Comparison of ENCODE assay signal across 16 mouse cellular contexts in the genomic region with DNA sequence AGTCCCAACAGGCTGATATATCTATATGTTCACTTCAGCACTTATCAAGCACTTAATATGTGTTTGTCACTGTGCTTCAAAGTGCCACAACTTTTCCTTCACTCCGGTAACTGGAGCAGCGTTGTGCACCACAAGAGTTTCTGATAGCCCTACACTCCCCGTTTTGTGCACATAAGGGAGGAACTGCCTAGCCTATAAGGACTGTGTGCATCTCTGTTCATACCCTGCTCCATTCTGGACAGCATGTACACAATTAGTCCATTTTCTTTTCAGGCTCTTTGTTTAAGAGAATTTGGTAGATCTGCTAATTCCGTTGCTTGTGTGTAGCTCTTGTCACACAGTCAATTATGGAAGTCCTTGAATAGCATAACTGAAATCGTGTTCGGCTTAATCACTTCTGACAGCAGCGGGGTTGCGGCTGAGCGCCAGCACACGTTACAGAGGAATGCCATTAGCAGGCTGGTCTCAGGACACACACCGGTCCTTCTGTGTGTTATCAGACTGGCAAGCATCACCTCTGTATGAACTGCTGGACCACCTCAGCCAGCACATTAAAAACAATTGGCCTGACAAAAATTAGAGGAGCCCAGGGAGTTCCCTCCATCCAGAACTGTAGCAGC.
DNase-seq lines count a peak whose midpoint lies in the region; ATAC-seq and TF ChIP-seq lines count a peak whose summit lies in the region.
"Had no signal": no experiment of that assay in that cellular context is flagged by ENCODE, and none has a peak within 500 bp of the region (broad histone marks: within the 10 kb centered on the region; RNA-seq: fewer than 3 reads in every experiment).

No protein-coding gene starts in this region.

- no peak for DNase-seq in heart, adult 8-10 months (ENCODE audit: low spot score)
- peak; percentile 81 for DNase-seq in brain, embryonic 14.5 days (ENCODE audit: low read depth)
- peak; percentile 21 for DNase-seq in embryonic facial prominence, embryonic 11.5 days (ENCODE audit: low spot score)
- peak; percentile 45 for DNase-seq in hindbrain, postnatal 0 days (ENCODE audit: low spot score)
- DNase-seq in kidney, postnatal 25 days = no peak
- DNase-seq in urinary bladder, postnatal 36 days (ENCODE audit: low spot score in 2 of 2) = no peak
- DNase-seq: cerebellum, postnatal 36 days; layer of hippocampus, adult 9-11 months; liver, postnatal 0 days; spleen, adult 18-20 months had no signal

- H3K9me3 ChIP-seq in heart, embryonic 14.5 days (ENCODE audit: control insufficient read depth, low read length) = no peaks in the 10 kb centered on the region
- H3K9me3 ChIP-seq in embryonic facial prominence, embryonic 11.5 days (replicated peaks; ENCODE audit: control insufficient read depth, low read length) = no peaks in the 10 kb centered on the region
- no peaks in the 10 kb centered on the region for H3K9me3 ChIP-seq in hindbrain, postnatal 0 days (ENCODE audit: low read length)
- H3K9me3 ChIP-seq: limb, embryonic 12.5 days had no signal

- no peak for TF ChIP-seq CTCF in brain, embryonic 14.5 days (IDR thresholded peaks at IDR 0.05; ENCODE audit: borderline replicate concordance, extremely low read depth, insufficient read depth, insufficient read length)
- no peak for TF ChIP-seq CTCF in hindbrain, postnatal 0 days (IDR thresholded peaks at IDR 0.05; ENCODE audit: low read depth)

- H3K27ac ChIP-seq in heart, embryonic 14.5 days (replicated peaks in 1 of 2; ENCODE audit: control insufficient read depth in 1 of 2, insufficient read depth in 1 of 2, low read depth in 2 of 2, low read length in 2 of 2) = no peak overlapping the region
- no peak overlapping the region for H3K27ac ChIP-seq in embryonic facial prominence, embryonic 11.5 days (replicated peaks; ENCODE audit: low read depth, low read length)
- no peak overlapping the region for H3K27ac ChIP-seq in hindbrain, postnatal 0 days
- H3K27ac ChIP-seq: limb, embryonic 12.5 days; macrophage had no signal

- peak overlapping the region; percentile 41 for H3K4me2 ChIP-seq in heart, embryonic 14.5 days (ENCODE audit: low read length)
- no peak overlapping the region for H3K4me2 ChIP-seq in embryonic facial prominence, embryonic 11.5 days (ENCODE audit: low read depth, low read length)
- no peak overlapping the region for H3K4me2 ChIP-seq in hindbrain, postnatal 0 days (ENCODE audit: low read depth, low read length)
- H3K4me2 ChIP-seq: limb, embryonic 12.5 days had no signal

- H3K36me3 ChIP-seq in heart, embryonic 14.5 days (ENCODE audit: control insufficient read depth, insufficient read depth, low read length) = no peaks in the 10 kb centered on the region
- H3K36me3 ChIP-seq in embryonic facial prominence, embryonic 11.5 days (replicated peaks; ENCODE audit: control insufficient read depth, insufficient read depth, low read depth, low read length) = no peaks in the 10 kb centered on the region
- H3K36me3 ChIP-seq in hindbrain, postnatal 0 days (ENCODE audit: insufficient read depth, low read length) = no peaks in the 10 kb centered on the region
- H3K36me3 ChIP-seq: limb, embryonic 12.5 days had no signal

- no peak; the same call in 1 of the 2 replicates for ATAC-seq in heart, embryonic 14.5 days (ENCODE audit: insufficient number of reproducible peaks, insufficient read depth, low FRiP score, low read depth)
- no peak for ATAC-seq in embryonic facial prominence, embryonic 11.5 days (replicated peaks; ENCODE audit: insufficient number of reproducible peaks, low FRiP score, low TSS enrichment, low read depth)
- ATAC-seq in hindbrain, postnatal 0 days = 0 out of 2 replicates have a peak, but pooled peaks have one; percentile 18
- no peak for ATAC-seq in granulocyte monocyte progenitor cell, adult 5-6 weeks (replicated peaks; ENCODE audit: poor library complexity, severe bottlenecking)
- ATAC-seq: liver, postnatal 0 days; Patski had no signal

- peaks cover 3 to 5% of the 10 kb centered on the region in 2 experiments; a peak in 2 of 4 replicates for H3K4me1 ChIP-seq in heart, embryonic 14.5 days (ENCODE audit: control insufficient read depth in 2 of 2, insufficient read depth in 2 of 2, low read length in 2 of 2)
- no peaks in the 10 kb centered on the region for H3K4me1 ChIP-seq in embryonic facial prominence, embryonic 11.5 days (ENCODE audit: control insufficient read depth, insufficient read depth, low read length)
- no peaks in the 10 kb centered on the region for H3K4me1 ChIP-seq in hindbrain, postnatal 0 days (ENCODE audit: insufficient read depth, low read length)

- TF ChIP-seq POLR2A in brain, embryonic 14.5 days (IDR thresholded peaks at IDR 0.05; ENCODE audit: borderline replicate concordance, extremely low read depth, insufficient read depth, insufficient read length, poor library complexity, severe bottlenecking) = no peak

- no peaks in the 10 kb centered on the region for H3K27me3 ChIP-seq in heart, embryonic 14.5 days (ENCODE audit: control insufficient read depth, insufficient read depth, low read length)
- H3K27me3 ChIP-seq in embryonic facial prominence, embryonic 11.5 days (ENCODE audit: control insufficient read depth, insufficient read depth, low read length) = no peaks in the 10 kb centered on the region
- no peaks in the 10 kb centered on the region for H3K27me3 ChIP-seq in hindbrain, postnatal 0 days (ENCODE audit: insufficient read depth, low read length)
- H3K27me3 ChIP-seq: CH12.LX; limb, embryonic 12.5 days; Patski had no signal

- H3K9ac ChIP-seq in heart, embryonic 14.5 days (ENCODE audit: low read length) = no peak overlapping the region
- no peak overlapping the region for H3K9ac ChIP-seq in embryonic facial prominence, embryonic 11.5 days (replicated peaks; ENCODE audit: low read length)
- H3K9ac ChIP-seq in hindbrain, postnatal 0 days (replicated peaks; ENCODE audit: low read length) = no peak overlapping the region
- H3K9ac ChIP-seq: limb, embryonic 12.5 days; liver, postnatal 0 days had no signal

- no peak overlapping the region for H3K4me3 ChIP-seq in heart, embryonic 14.5 days (ENCODE audit: control insufficient read depth in 1 of 2, insufficient read depth in 1 of 2, low read depth in 1 of 2, low read length in 2 of 2)
- no peak overlapping the region for H3K4me3 ChIP-seq in embryonic facial prominence, embryonic 11.5 days (ENCODE audit: low read depth, low read length)
- no peak overlapping the region for H3K4me3 ChIP-seq in hindbrain, postnatal 0 days (ENCODE audit: low read length)
- H3K4me3 ChIP-seq: limb, embryonic 12.5 days had no signal

- 36% methylated on average over 11 of the region's 11 CpGs for WGBS in heart, embryonic 14.5 days
- 68% methylated on average over 11 of the region's 11 CpGs for WGBS in embryonic facial prominence, embryonic 11.5 days
- WGBS in hindbrain, postnatal 0 days = 45% methylated on average over 11 of the region's 11 CpGs

Comparison
In these comparisons a context has a peak if more than half of its experiments do, and no peak if none do; other contexts are left out.
1. DNase-seq: peak in brain, embryonic 14.5 days (single experiment), embryonic facial prominence, embryonic 11.5 days (single experiment) and hindbrain, postnatal 0 days (single experiment); none in heart, adult 8-10 months (single experiment), kidney, postnatal 25 days (0 of 2) and urinary bladder, postnatal 36 days (0 of 2).